Mouse (Mus musculus) bone marrow, adult 2 months (tissue): ENCODE measurements around the gene Rbm20.

Source experiments
- CTCF ChIP-seq: fragments of 200-500 bp; IDR thresholded peaks from 2 replicates; pipeline ENCODE4 v1.5.1; 2011; ENCODE audit warnings: low read length, control low read depth; ENCODE audit not compliant: control insufficient read depth, insufficient read depth
- POLR2A ChIP-seq: fragments of 200-500 bp; IDR thresholded peaks from 2 replicates; pipeline ENCODE4 v1.6.1; 2011; ENCODE audit warnings: low read depth, mild to moderate bottlenecking, control low read depth, low read length, borderline replicate concordance; ENCODE audit not compliant: control insufficient read depth

DNA sequence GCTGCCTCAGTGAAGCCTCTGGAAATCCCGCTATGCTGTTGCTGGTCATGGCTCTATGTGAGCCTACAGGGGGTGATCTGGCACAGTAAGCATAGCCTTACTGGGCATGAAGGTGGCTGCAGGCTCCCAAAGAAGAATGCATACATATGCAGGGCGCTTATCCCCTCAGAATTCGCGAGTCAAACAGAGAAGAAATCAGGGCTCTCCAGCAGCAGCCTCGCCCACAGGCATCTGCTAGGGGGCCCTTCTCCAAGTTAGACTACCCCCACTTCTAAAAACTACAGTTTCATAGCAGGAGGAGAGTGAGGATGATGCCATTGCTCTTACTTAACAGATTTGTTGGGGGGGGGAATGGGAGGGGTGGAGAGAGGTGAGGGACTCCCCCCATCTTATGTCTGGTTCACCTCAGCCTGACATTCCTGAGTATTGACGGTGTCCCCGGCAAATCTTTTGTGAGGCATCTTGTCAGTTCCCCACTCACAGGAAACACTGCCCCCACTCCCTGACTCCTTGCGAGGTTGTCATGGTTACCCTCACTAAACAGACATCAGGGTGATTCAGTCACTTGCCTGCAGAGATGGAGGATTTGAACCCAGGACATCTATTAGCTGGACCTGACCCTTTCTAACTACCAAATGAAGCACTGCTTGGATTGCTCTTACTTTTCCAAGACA, 185.6 kb downstream of the Rbm20 start:
- TF ChIP-seq CTCF, result no peak
- TF ChIP-seq POLR2A, result no peak
